Mouse (Mus musculus) urinary bladder, adult 2 months (tissue): ENCODE measurements around the gene Nol12. TPM values are rescaled to one million over a fixed set of nuclear protein-coding genes. Genes with fewer than 3 reads are reported as not detected.

Source experiments
- DNase-seq: peaks from one replicate; pipeline ENCODE4 v3.0.0; 2022; ENCODE audit warnings: low spot score
- polyA plus RNA-seq: library from polyadenylated mRNA; depleted of rRNA; stranded (reverse); fragments of >200 nt; gene quantifications from 2 replicates; pipeline ENCODE4 v1.2.3, GENCODE M21; 2012

Gene Nol12
- polyA plus RNA-seq, 1 experiment: 26.5 TPM

DNA sequence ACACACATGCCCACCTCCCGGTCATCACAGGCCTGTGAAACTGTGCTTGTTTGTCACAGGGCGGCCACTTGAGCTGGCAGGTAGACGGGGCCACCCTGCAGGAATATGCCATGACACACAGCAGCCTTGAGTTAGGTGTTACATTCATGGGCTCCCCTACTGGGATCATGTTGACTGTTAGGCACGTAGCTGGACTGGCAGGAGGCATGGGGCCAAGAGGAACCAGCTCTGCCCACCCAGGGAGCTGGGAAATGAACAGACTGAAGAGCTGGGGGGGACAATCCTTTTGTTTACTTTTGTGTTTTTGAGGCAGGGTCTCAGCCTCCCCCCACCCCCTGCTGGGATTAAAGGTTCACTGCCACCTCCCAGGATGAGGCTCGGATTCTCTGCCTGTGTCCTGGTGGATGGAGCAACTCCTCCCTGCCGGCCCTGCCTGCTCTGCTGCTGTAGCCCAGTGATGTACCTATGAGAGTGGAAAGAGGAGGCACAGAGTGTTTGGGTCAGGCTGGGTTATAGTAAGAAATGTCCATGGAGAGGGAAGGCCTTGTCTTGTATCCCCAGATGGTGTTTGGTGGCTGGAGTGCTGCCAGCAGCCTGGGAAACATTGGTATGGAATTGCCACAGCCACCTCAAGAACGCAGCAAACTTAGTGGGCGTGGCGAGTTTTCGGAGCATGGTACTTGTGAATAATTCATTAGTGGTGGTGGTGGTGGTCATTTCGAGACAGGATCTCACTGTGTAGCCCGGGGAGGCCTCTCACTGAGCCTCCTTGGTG, 18.5 kb upstream of the Nol12 start:
- no peak for DNase-seq

DNA sequence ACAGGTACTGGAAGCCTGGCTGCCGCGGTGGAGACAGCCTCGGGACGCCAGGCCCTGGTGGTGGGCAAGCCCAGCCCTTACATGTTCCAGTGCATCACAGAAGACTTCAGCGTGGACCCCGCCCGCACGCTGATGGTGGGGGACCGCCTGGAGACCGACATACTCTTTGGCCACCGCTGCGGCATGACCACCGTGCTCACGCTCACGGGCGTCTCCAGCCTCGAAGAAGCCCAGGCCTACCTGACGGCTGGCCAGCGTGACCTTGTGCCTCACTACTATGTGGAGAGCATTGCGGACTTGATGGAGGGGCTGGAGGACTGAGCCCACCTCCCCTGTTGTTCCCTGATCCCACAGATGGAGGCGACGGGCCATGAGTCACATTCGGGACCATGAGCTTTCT, 16.6 kb upstream of the Nol12 start:
- no peak for DNase-seq

- DNase-seq: no peak
These were observed 14.8 kb upstream of the Nol12 start for GRCm38 (mm10) chr15:78919914-78920313.

GRCm38 (mm10) chr15:78922700-78923099, 12.0 kb upstream of the Nol12 start:
- DNase-seq: no peak

DNA sequence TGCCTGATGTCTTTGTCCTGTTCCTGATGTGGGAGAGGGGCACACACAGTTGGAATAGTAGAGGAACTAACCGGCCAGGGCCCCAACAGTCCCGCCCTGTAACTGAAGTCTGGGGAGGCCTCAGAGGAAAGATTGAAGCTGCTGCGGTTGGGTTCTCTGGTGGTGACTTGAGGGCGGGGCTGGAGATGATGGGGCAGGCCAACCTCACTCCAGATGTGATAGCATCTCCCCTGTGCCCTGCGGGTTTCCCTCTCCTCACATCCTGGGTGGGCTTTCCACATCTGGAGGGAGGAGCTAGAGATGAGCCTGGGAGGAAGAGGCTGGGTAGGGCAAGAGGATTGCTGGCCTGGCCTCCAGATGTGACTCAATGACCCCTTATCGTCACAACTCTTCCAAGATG, 11.1 kb upstream of the Nol12 start:
- no peak for DNase-seq

GRCm38 (mm10) chr15:78925129-78925528, 9.6 kb upstream of the Nol12 start:
- DNase-seq: no peak

DNA sequence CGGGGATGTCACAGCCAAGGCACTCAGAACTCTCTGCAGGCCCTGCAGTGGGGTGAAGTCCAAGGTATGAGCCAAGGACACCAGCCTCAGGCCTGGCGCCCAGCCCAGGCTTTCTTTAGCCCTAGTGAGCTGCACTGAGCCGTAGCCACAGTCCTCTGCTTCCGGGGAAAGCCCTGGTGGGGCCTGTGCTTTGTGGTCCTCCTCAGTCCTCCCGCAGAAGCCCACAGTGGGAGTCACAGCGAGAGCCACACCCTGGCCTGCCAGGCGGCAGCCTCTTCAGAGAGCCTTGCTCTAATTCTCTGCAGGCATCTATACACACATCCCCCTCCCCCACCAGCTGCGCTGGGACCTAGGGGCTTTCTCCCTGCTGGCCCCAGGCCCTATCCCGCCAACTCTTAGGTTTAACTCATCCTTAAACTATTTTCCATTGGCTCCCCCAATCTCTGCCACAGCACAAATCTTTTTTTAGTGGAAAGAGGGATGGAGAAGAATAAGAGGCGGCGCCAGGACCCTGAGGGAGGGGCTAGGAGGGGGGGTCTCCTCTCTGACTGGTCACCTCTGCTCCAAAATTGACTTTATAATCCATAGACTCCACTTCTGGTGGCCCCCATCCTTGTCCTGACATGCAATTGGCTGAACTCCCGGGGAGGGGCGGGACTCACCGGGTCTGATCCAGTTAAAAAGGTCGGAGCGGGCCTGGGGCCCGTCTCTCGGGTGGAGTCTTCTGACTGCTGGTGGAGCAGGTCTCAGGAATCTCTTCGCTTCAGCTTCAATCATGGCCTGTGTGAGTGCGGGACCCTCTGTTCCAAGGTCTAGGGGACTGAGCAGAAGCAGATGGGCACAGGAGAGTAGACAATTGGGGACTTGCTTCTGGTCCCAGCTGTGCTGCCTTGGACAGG, 8.5 kb upstream of the Nol12 start, which contains the start of gene Lgals1:
Gene Lgals1, plus strand, starts transcription at position 705 of the 899 bp plus-strand sequence.
- DNase-seq: peak; percentile 59

DNA sequence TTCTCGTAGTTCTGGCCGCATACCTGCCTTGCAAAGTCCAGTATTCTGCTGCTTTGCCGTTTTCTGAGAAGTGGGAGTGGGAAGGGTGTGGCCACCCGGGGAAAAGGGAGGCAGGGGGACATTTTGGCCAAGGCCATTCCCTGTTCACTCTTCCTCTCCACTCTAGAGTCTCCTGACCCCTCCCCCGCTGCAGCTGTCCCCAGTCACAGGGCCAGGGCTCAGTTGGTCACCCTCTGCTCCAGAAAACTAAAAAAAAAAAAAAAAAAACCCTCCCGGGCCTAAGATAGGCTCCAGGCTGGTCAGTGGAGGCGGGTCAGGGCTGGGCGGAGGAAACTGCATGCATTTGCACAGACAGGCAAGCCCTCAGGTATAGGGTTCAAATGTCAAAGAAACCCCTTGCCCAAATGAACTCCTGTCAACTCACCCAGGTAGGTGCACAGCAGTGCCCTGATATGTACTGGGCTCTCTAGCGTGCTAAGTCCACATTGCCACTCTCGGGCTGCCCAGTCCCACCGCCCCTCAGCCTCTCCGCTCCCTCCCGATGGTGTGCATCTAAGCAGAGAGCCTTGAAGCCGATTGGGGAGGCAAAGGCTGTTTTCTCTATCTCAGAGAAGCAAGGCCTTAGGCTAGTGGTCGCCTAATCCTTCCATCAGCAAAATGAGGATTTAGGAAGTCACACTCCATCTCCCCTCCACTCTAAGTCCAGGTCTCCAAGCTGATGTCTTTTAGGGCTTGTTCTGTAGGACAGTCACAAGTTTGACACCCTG, 7.5 kb upstream of the Nol12 start:
- DNase-seq: no peak

DNA sequence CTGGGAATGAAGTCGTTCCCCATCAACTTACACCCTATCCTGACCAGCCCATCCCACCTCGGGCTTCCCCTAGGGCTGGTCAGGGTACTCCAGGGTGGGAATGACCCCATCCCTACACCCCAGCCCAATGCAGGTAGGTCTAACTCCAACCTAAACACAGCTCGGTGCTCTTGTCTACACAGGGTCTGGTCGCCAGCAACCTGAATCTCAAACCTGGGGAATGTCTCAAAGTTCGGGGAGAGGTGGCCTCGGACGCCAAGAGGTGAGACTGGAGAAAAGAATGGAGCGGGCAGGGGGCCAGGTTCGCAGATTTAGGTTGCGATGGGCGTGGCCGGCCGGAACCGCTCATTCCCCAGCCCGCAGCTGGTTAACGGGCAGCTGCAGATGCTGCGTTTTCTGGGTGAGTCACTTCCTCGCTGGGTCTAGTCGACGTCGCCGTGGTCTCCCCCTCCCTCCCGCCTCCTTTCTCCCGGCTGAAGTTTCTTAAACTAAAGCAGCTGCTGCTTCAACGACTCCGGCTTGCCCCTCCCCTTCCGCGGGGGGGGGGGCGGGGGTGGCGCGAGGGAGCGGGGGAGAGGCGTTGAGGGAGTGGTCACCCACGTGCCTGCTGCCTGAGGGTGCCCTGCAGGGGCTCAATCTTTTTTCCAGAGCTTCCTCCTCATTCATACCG, 6.8 kb upstream of the Nol12 start:
- no peak for DNase-seq

GRCm38 (mm10) chr15:78928539-78928938, 6.2 kb upstream of the Nol12 start:
- no peak for DNase-seq

DNA sequence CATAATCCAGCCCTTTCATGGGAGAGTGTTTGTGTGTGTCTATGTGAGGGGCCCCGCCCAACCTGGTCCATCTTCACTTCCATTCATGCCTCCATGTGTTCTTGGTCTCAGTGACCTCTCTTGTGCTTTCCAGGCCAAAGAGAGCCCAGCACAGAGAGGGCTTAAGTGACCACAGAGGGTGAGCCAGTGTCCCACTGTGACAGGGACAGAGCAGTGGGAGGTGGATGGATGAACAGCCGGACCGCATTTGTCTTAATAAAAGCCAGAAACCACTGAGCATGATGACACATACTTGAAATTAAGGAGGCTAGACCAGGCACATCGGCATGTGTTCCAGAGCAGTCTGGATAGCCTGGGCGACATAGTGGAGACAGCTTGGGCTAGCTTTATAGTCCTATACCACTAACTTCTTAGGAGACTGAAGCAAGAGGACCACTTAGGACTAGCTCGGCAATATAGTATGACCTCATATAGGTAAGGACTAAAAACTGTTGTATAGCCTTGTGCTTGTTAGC, 4.5 kb upstream of the Nol12 start:
- DNase-seq: no peak

- DNase-seq: no peak
These were observed 3.8 kb upstream of the Nol12 start for GRCm38 (mm10) chr15:78930801-78931426.

DNA sequence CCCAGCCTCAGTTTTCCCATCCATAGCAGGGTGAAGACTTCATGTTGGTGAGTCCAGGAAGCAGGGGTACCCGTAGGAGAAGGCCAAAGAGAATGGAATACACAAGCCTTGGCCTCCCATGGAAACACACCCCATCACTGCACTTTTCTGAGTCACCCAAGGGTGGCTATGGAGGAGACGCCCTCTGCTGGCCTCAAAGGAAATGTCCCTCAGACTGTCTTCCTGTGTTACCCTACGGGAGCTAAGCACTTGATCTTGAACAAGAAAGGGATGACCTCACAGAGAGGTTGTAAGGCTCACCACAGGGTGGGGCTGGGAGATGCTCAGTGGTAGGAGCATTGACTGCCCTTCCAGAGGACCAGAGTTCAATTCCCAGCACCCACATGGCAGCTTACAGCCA, 3.2 kb upstream of the Nol12 start:
- DNase-seq: no peak

GRCm38 (mm10) chr15:78936403-78936802, 1.7 kb downstream of the Nol12 start:
- no peak for DNase-seq

- DNase-seq: no peak
These were observed 2.6 kb downstream of the Nol12 start for GRCm38 (mm10) chr15:78937311-78937710.

DNA sequence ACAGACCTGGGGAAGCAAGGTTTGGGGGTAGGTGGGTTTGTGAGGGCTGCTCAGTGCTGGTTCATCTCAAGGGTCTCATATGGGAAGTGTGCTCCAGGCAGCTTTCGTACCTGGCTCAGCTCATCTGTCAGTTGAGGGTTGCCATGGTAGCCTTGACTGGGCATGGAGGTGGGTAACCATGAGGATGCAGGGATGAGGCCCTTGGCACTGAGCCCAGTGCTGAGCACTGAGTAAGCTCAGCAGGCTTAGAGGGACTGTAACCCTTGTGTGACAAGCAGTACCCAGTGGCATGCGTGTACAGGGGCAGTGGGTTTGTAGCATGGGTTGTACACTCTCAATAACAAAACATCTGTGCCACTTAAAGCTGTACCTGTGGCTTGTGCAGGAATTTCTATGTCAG, 3.2 kb downstream of the Nol12 start:
- no peak for DNase-seq

DNA sequence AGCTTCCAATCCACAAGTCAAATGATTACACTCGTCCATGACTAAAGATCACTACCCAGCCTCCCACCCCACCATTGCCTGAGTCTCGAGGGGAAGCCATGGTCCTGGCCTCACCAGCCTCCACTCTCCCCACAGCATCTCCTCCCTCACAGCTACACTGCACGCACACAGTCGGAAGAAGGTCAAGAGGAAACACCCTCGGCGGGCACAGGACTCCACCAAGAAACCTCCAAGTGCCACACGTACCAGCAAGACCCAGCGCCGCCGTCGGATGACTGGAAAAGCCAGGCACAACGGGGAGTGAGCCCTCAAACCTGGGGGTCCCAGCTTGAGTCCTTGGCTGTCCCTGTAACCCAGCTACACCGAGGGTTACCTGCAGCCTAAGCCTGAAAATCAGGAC, 5.6 kb downstream of the Nol12 start:
- no peak for DNase-seq

DNA sequence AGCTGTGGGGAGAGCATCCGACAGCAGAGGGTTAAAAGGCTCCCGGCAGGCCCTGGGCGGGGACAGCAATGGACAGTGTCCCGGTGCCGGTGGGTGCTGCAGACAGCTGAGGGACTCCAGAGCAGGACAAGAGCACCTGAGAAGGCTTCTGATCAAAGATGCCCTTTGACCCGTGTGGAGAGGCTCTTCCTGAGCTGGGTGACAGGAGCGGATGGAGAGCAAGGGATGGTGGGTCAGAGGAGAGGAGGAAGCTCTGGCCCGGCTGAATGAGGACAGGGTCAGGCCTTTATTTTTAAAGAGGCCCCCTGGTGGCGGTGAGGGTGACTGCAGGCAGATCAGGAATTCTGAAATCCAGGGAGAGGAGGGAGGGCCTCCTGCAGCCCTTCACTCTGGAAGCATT, 7.9 kb downstream of the Nol12 start:
- peak; percentile 60 for DNase-seq

- no peak for DNase-seq
These were observed 11.5 kb downstream of the Nol12 start for GRCm38 (mm10) chr15:78946232-78946631.

GRCm38 (mm10) chr15:78947657-78948056, 12.9 kb downstream of the Nol12 start, which contains the start of gene Triobp:
TSS of gene Triobp (plus strand) at chr15:78947724.
- no peak for DNase-seq
